Mouse (Mus musculus): ENCODE data around the gene Mlxipl. TPM values are rescaled to one million over a fixed set of nuclear protein-coding genes. Genes with fewer than 3 reads are reported as not detected.

The Mlxipl gene
- total and polyA plus RNA-seq, 3 experiments: not detected

- peak; percentile 70 for TF ChIP-seq NELFE (IDR thresholded peaks at IDR 0.05; ENCODE audit: low read depth, low read length)
- no peak for TF ChIP-seq TAL1 (IDR thresholded peaks at IDR 0.05; ENCODE audit: low read length)
- no peak for TF ChIP-seq UBTF (IDR thresholded peaks at IDR 0.05; ENCODE audit: borderline replicate concordance, insufficient read depth, low read depth, low read length)
- TF ChIP-seq TBP (IDR thresholded peaks at IDR 0.05; ENCODE audit: low read depth, low read length): peak; percentile 12; the same call in 1 of the 2 replicates
- no peak for TF ChIP-seq RCOR1 (IDR thresholded peaks at IDR 0.05; ENCODE audit: low read depth, low read length)
- TF ChIP-seq SMC3 (IDR thresholded peaks at IDR 0.05; ENCODE audit: low read depth, low read length): no peak
- TF ChIP-seq TCF12 (IDR thresholded peaks at IDR 0.05; ENCODE audit: low read depth, low read length): 0 out of 2 replicates have a peak, but pooled peaks have one; percentile 59
- peak; percentile 67 to 77 for TF ChIP-seq POLR2A (IDR thresholded peaks at IDR 0.05; ENCODE audit: control insufficient read depth in 1 of 2, insufficient read depth in 1 of 2, low read depth in 1 of 2, low read length in 2 of 2, poor library complexity in 1 of 2)
- TF ChIP-seq RAD21 (IDR thresholded peaks at IDR 0.05; ENCODE audit: low read depth, low read length): no peak
- TF ChIP-seq ZC3H11A (IDR thresholded peaks at IDR 0.05; ENCODE audit: low read depth, low read length): no peak
- TF ChIP-seq HCFC1 (IDR thresholded peaks at IDR 0.05; ENCODE audit: low read depth, low read length): peak; percentile 88
- peak; percentile 90 for TF ChIP-seq NRF1 (IDR thresholded peaks at IDR 0.05; ENCODE audit: insufficient read depth, low read depth, low read length, poor library complexity, severe bottlenecking)
These were observed 78.7 kb downstream of the Mlxipl start, which contains the start of gene Bcl7b (continued) for GRCm38 (mm10) chr5:135168063-135169062.

DNA sequence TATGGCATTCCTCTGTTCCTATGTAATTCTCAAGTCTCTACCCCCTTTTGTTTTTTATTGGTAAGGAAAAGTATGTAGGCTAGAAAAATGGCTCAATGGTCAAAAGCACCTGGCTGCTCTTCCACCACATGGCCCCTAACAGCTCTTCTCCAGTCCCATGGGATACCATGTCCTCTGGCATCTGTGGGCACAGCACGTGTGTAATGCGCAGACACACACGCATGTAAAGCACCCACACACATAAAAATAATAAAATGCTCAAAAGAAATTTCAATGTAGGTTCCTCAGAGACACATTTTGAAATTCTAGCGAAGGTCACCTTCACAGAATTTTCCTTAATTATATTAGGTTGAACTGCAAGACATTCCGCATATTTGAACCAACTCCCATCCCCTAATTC is 79.8 kb downstream of the Mlxipl start:
- no peak for DNase-seq (ENCODE audit: low read depth, low spot score)
- peak overlapping the region; percentile 87; the same call in 1 of the 2 replicates for H3K27ac ChIP-seq (ENCODE audit: control insufficient read depth, low read depth, low read length)

More for the DNA sequence above, 79.8 kb downstream of the Mlxipl start:
- Histone ChIP-seq H3K9ac (ENCODE audit: control insufficient read depth, low read depth, low read length, poor library complexity, severe bottlenecking) (peak overlapping the region; percentile 85), H3K4me1 (ENCODE audit: control insufficient read depth in 1 of 2, insufficient read depth in 2 of 2, low read length in 2 of 2) (peaks cover 3 to 15% of the 10 kb centered on the region in 2 experiments; a peak in 3 of 4 replicates), H3K9me3 (replicated peaks; ENCODE audit: insufficient read depth, low read length) (no peaks in the 10 kb centered on the region), H3K36me3 (ENCODE audit: control insufficient read depth in 1 of 2, insufficient read depth in 2 of 2, low read length in 2 of 2) (peaks cover 1 to 14% of the 10 kb centered on the region in 2 experiments; a peak in 3 of 4 replicates), H3K79me2 (ENCODE audit: control insufficient read depth, insufficient read depth, low read length, poor library complexity) (peaks cover 19% of the 10 kb centered on the region), H3K27me3 (ENCODE audit: control insufficient read depth in 1 of 2, insufficient read depth in 2 of 2, low read length in 2 of 2) (no peaks in the 10 kb centered on the region), H3K4me3 (ENCODE audit: control insufficient read depth in 1 of 2, insufficient read depth in 1 of 2, low read depth in 2 of 2, low read length in 2 of 2) (peak overlapping the region; percentile 81 to 95)
- TF ChIP-seq USF1 (IDR thresholded peaks at IDR 0.05; ENCODE audit: low read depth, low read length) (no peak), SMC3 (IDR thresholded peaks at IDR 0.05; ENCODE audit: low read depth, low read length) (no peak), NELFE (IDR thresholded peaks at IDR 0.05; ENCODE audit: low read depth, low read length) (no peak), CTCF (IDR thresholded peaks at IDR 0.05 in 2 of 3, conservative IDR thresholded peaks at IDR 0.05 in 1 of 3; ENCODE audit: control insufficient read depth in 1 of 3, insufficient read depth in 1 of 3, low read depth in 2 of 3, low read length in 3 of 3, poor library complexity in 1 of 3, severe bottlenecking in 1 of 3) (no peak), POLR2AphosphoS2 (IDR thresholded peaks at IDR 0.05; ENCODE audit: low read length) (no peak), E2F4 (IDR thresholded peaks at IDR 0.05; ENCODE audit: borderline replicate concordance, low read depth, low read length) (no peak), MAZ (IDR thresholded peaks at IDR 0.05; ENCODE audit: low read depth, low read length) (no peak), GATA1 (IDR thresholded peaks at IDR 0.05; ENCODE audit: low read depth, low read length) (no peak), POLR2A (IDR thresholded peaks at IDR 0.05; ENCODE audit: control insufficient read depth in 1 of 2, insufficient read depth in 1 of 2, low read depth in 1 of 2, low read length in 2 of 2, poor library complexity in 1 of 2) (no peak), GABPA (IDR thresholded peaks at IDR 0.05; ENCODE audit: low read depth, low read length) (no peak)
